Mouse (Mus musculus): ENCODE measurements around the gene Tbc1d32. TPM values are rescaled to one million over a fixed set of nuclear protein-coding genes. Genes with fewer than 3 reads are reported as not detected.
A peak's percentile ranks its signal among the peaks of the same experiment; 100 is the strongest.
"Not testable (repeated sequence)": the region's sequence is repeated elsewhere in the genome, so short reads cannot be mapped to it uniquely, and the experiment has no call there.

The Tbc1d32 gene
- total RNA-seq (2015; ENCODE audit: low replicate concordance) (not detected in 2 replicates), total RNA-seq (2017; ENCODE audit: low replicate concordance) (0.26 and 0.70 TPM in 2 replicates)

GRCm38 (mm10) chr10:56228568-56229209 lies at the start of gene Tbc1d32:
Gene Tbc1d32 (minus strand): TSS chr10:56228689.
- peak; percentile 96 for ATAC-seq (replicated peaks; ENCODE audit: low FRiP score, poor library complexity, severe bottlenecking)

GRCm38 (mm10) chr10:56227771-56228275 lies 666 bp downstream of the Tbc1d32 start:
- no peak for ATAC-seq (replicated peaks; ENCODE audit: low FRiP score, poor library complexity, severe bottlenecking)

GRCm38 (mm10) chr10:56215797-56216196 lies 12.7 kb downstream of the Tbc1d32 start:
- no peak for ATAC-seq (replicated peaks; ENCODE audit: low FRiP score, poor library complexity, severe bottlenecking)

GRCm38 (mm10) chr10:56210343-56210742 lies 18.1 kb downstream of the Tbc1d32 start:
- ATAC-seq (replicated peaks; ENCODE audit: low FRiP score, poor library complexity, severe bottlenecking): no peak

- ATAC-seq (replicated peaks; ENCODE audit: low FRiP score, poor library complexity, severe bottlenecking): no peak
These were observed 21.6 kb downstream of the Tbc1d32 start for GRCm38 (mm10) chr10:56206802-56207404.

GRCm38 (mm10) chr10:56204348-56204747 lies 24.1 kb downstream of the Tbc1d32 start:
- no peak for ATAC-seq (replicated peaks; ENCODE audit: low FRiP score, poor library complexity, severe bottlenecking)

- no peak for ATAC-seq (replicated peaks; ENCODE audit: low FRiP score, poor library complexity, severe bottlenecking)
These were observed 28.6 kb downstream of the Tbc1d32 start for GRCm38 (mm10) chr10:56199902-56200301.

GRCm38 (mm10) chr10:56198691-56199090 lies 29.8 kb downstream of the Tbc1d32 start:
- ATAC-seq (replicated peaks; ENCODE audit: low FRiP score, poor library complexity, severe bottlenecking): no peak

- no peak for ATAC-seq (replicated peaks; ENCODE audit: low FRiP score, poor library complexity, severe bottlenecking)
These were observed 34.2 kb downstream of the Tbc1d32 start for GRCm38 (mm10) chr10:56194310-56194709.

- no peak for ATAC-seq (replicated peaks; ENCODE audit: low FRiP score, poor library complexity, severe bottlenecking)
These were observed 46.8 kb downstream of the Tbc1d32 start for GRCm38 (mm10) chr10:56181727-56182126.

- ATAC-seq (replicated peaks; ENCODE audit: low FRiP score, poor library complexity, severe bottlenecking): no peak
These were observed 55.3 kb downstream of the Tbc1d32 start for GRCm38 (mm10) chr10:56173184-56173583.

GRCm38 (mm10) chr10:56167721-56168120 lies 60.8 kb downstream of the Tbc1d32 start:
- ATAC-seq (replicated peaks; ENCODE audit: low FRiP score, poor library complexity, severe bottlenecking): not testable (repeated sequence)

GRCm38 (mm10) chr10:56165758-56166157 lies 62.7 kb downstream of the Tbc1d32 start:
- no peak for ATAC-seq (replicated peaks; ENCODE audit: low FRiP score, poor library complexity, severe bottlenecking)

GRCm38 (mm10) chr10:56164411-56164810 lies 64.1 kb downstream of the Tbc1d32 start:
- no peak for ATAC-seq (replicated peaks; ENCODE audit: low FRiP score, poor library complexity, severe bottlenecking)

GRCm38 (mm10) chr10:56158748-56159147 lies 69.7 kb downstream of the Tbc1d32 start:
- no peak for ATAC-seq (replicated peaks; ENCODE audit: low FRiP score, poor library complexity, severe bottlenecking)

- ATAC-seq (replicated peaks; ENCODE audit: low FRiP score, poor library complexity, severe bottlenecking): no peak
These were observed 70.3 kb downstream of the Tbc1d32 start for GRCm38 (mm10) chr10:56158207-56158606.

- ATAC-seq (replicated peaks; ENCODE audit: low FRiP score, poor library complexity, severe bottlenecking): no peak
These were observed 71.5 kb downstream of the Tbc1d32 start for GRCm38 (mm10) chr10:56156956-56157355.

- ATAC-seq (replicated peaks; ENCODE audit: low FRiP score, poor library complexity, severe bottlenecking): no peak
These were observed 79.6 kb downstream of the Tbc1d32 start for GRCm38 (mm10) chr10:56148920-56149319.

GRCm38 (mm10) chr10:56137191-56137590 lies 91.3 kb downstream of the Tbc1d32 start:
- ATAC-seq (replicated peaks; ENCODE audit: low FRiP score, poor library complexity, severe bottlenecking): no peak

- ATAC-seq (replicated peaks; ENCODE audit: low FRiP score, poor library complexity, severe bottlenecking): no peak
These were observed 98.8 kb downstream of the Tbc1d32 start for GRCm38 (mm10) chr10:56129642-56130041.

- no peak for ATAC-seq (replicated peaks; ENCODE audit: low FRiP score, poor library complexity, severe bottlenecking)
These were observed 101.5 kb downstream of the Tbc1d32 start for GRCm38 (mm10) chr10:56126972-56127371.

All from erythroblast, adult 5-6 weeks (primary cell).